Mouse (Mus musculus) megakaryocyte, embryonic 14.5 days (primary cell): Measurements from ENCODE around the gene Cacna1d.

Experiments used
- FLI1 ChIP-seq: IDR thresholded peaks from 2 replicates; pipeline ENCODE4 v1.6.1; 2012; ENCODE audit warnings: low read length, inconsistent platforms, mixed read lengths
- GATA1 ChIP-seq: IDR thresholded peaks from 3 replicates; pipeline ENCODE4 v1.6.1; 2012; ENCODE audit warnings: mixed read lengths, low read length, inconsistent platforms, borderline replicate concordance

- TF ChIP-seq GATA1 (no peak), FLI1 (no peak)
Measured at GRCm38 (mm10) chr14:30311206-30311889, 179.9 kb downstream of the Cacna1d start.
